Mouse (Mus musculus): ENCODE data around the gene Sorbs1.

The Sorbs1 gene

DNA sequence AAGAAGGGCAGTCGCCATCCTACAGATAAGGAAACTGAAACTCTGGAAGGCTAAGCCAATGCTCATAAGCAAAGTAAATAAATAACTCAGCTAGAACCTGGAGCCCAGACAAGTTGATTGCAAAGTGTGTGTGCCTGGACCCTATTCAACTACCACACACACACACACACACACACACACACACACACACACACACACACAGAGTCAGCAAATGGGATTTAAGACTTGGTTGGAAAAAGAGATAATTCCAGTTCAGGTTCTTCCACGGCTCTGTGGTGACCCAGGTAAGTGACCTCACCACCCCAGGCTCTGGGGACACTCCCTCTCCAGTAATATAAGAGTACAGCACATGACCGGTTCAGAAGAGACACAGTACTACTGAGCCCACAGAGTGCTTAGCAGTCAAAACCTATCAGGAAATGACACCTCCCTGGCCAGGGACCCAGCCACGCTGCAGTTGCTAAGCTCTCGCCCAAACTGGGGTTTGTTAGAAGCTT lies 36.1 kb downstream of the Sorbs1 start:
- peak in 1 of 2 experiments; percentile 33 for DNase-seq

DNA sequence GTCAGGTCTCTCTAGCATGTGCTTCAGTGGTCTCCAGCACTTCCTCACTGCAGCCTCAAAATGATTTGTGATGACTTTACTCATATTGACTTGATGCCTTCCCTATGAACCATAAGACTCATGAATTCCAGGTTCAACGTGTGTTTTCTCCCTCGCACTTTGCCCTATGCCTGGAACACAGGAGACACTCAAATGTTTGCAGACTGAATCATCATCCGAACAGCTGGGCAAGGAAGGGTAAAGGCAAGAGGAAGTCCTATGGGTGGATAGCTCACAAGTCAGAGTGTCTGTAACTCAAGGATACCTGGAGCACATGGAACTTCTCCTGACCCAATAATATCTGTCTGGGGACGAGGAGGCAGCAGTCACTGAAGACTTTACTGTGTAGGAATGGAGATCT lies 37.1 kb downstream of the Sorbs1 start:
- DNase-seq = no peak

DNA sequence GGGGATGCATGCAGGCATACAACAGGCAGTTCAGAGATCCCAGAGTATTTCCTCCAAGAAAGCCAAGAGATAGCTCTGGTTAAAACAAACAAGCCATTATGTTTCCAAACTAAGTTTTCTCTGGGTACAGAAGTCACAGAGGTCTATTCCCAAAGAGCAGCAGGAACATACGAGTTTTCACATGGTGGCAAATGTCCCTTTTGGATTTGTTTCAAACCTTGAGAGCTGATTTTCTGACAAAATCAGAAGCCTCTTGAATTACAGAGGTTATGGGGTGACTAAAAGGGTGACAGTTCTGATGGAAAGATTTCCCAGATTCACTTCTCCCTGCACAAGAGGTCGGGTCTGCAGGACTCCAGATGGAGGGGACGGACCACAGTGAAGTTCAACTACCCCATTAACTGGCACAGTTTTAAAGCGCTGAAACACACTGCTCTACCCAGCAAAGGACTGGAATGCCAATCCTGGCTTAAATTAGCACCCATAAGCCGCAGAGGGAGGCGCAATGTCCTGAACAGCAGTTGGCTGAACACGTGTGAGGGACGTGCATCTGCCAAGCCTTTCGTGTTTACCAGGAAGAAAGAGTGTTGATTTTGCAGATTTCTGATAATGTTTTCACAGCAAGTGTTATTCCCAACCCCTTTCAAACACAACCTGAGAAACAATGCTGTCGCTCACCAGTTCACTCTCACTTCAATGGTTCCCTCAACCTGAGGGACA lies 41.9 kb downstream of the Sorbs1 start:
- peak; percentile 46 to 58 for DNase-seq

DNA sequence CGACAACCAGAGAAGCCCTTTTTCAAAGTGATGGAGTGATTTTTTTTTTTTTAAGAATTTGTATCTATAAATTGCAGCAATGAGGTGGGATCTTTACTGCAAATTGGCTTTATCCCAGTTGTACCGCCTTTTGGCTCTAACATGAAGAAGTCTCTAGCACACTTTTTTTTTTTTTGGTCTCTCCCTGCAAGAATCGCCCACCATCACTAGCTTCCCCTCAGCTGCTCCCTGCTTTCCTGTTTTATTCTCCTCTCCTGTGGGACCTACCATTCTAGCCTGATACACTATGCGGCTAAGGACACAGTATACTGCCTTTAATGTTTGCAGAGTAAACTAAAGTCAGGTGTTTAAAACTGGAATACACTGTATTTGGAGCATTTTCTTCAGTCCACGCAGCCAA lies 43.8 kb downstream of the Sorbs1 start:
- DNase-seq = no peak

DNA sequence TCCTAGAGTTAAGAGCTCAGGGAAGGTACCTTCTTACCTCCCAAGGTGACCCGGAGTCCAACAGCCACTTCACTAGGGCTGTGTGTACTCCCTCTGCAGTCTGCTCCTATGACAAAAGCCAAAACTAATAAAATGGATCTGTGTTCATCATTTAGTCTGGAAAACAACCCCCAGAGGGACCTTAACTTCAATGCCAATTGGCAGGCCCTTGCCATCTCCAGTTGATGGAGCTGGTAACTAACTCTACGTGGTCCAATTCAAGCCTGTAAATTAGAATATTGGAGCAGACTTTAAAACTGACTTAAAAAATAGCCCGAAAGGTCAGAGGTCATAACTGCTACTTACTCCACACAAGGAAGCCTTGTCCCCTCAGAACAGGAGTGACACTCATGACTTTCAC lies 45.3 kb downstream of the Sorbs1 start:
- DNase-seq = peak in 1 of 2 experiments; percentile 44

DNA sequence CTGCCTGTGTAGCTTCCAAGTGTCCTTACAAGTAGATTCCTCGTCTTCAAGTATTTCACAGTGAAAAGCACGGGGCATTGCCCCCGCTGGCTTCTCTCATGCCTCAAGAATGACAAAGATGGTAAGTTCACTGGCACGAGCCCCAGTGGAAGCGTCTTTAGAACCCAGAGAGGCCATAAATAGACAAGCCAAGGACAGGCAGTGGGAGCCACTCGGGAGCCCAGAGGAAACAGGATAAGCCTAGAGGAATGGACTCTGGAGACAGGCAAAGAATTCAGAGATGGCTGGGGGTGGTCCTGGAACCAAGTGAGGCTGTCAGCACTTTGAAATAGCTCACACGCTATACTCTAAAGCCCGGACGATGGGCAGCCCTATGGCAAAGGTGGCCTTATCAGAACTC lies 45.8 kb downstream of the Sorbs1 start:
- DNase-seq = peak in 1 of 2 experiments; percentile 34

DNA sequence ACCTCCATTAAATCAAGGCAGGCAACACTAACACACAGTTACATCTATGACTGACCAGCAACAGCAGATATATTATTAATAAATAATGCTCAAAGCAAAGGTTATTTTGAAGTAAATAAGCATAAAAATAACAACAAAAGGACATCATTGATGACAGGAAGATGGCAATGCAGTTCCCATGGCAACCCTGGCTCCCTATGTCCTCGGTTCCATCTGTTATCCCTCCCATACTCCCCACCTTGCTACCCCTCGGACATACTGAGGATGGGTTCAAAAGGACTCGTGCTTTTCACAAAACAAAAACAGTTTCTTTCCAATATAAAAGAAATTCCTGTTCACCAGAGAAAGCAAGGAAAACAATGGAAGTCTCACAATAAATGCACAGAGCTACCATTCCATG lies 48.2 kb downstream of the Sorbs1 start:
- DNase-seq = peak; percentile 57 to 62

DNA sequence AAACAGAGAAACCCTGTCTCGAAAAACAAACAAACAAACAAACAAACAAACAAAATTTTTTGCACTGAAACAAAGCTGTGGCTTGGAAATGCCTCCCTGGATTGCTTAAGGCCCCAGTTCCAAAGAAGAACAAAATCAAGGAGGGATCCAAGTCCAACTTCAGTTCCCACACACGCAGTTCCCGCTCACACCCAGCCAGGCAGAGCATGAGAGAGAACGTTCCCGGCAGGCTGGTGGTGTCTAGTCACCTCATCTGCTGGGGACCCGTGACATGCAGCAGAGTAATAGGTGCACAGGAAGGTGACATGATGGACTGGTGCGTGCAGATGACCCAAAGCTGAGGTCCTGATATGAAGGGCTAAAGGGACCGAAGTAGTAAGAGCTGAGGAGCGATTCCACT lies 49.2 kb downstream of the Sorbs1 start:
- no peak for DNase-seq

DNA sequence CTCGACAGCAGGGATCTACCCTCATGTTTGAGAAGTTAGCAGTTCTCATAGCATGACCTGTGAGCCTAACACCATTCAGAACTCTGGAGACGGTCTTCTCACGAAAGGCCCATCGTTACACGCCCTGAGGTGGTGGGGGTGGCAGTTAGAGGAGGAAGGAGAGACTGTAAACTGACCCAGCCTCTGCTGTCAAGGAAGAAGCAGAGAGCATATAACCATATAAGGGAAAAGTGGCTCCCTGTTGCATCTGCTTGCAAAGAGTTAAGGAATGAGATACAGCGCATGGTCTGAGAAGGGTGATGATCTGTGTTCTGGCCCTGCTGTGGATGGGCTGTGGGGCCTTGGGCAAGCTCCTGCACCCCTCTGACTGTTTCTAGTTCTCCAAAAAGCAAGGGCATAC lies 50.7 kb downstream of the Sorbs1 start:
- DNase-seq = no peak

DNA sequence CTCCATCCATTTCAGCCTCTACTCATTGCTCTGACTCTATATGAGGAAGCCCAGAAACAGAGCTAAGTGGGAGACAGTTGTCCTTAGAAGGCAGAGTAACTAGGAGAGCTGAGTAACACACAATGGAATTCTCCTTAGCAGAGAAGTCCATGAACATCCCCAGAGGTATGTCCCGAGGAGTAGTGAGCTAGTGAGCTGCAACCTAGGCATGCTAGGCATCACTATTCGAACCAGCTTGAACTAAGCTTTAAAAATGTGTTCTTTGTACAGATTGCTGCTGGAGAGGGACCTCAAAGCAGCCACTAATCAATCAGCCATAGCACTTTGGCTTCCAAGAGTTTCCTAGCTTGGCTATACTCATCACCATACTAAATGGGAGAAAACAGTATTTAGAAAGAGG lies 51.1 kb downstream of the Sorbs1 start:
- no peak for DNase-seq

DNA sequence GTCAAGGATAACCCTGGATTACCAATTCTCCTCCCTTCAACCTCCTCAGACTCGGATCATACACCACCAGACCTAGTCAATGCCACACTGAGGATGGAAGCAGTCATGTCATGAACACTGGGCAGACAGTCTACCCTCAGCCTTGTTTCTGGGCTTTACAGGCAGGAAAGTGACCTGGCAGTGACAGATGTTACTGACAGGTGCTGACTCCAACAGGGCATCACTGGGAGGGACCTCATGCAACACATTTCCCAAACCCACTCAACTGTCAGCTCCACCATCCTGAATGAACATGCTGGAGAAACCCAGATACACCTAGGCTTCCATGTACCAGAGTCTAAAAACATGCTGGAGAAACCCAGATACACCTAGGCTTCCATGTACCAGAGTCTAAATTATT lies 51.9 kb downstream of the Sorbs1 start:
- DNase-seq = peak in 1 of 2 experiments; percentile 43

DNA sequence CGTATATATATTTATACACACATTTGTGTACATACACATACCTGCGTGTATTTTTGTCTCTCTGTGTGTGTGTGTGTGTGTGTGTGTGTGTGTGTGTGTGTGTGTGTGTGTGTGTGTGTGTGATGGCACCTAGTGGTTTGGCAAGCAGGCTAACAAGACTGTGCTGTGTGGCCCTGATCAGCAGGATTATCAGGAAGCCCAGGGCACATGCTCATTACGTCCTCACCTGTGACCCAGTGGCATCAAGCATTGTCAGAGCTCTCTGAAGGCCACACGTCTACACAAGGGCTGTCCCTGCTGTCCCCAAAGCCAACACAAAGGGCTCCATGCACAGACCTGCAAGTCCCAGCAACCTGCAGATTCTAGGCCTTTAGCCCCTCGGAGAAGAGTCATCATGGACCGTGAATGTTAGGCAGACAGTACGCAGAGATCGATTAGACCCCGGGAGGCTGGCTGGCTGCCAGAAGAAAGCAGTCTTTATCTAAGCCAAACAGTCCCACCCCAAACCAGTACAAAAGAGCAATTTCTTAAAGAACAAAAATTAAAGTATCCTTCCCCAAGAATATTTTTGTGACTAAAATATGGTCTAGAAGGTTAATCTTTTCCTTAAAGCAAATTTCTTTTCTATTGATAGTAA lies 52.6 kb downstream of the Sorbs1 start:
- DNase-seq = peak; percentile 51 to 54

DNA sequence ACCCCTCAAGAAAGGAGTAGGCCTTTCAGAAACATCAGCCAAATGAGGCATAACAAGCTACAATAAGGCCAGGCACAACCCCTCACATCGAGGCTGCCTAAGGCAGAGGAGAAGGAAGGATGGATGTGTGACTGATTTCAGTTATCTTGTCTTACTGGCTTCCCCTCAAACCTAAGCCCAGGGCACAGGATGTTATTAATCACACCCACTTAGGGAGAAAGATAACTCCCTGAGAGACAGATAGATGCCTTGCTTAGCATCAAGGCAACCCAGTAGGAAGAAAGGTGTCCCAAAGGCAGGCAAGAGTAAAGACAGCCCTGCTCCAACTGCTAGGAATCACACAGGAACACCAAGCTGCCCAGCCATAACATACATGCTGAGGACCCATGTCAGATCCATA lies 54.2 kb downstream of the Sorbs1 start:
- no peak for DNase-seq

DNA sequence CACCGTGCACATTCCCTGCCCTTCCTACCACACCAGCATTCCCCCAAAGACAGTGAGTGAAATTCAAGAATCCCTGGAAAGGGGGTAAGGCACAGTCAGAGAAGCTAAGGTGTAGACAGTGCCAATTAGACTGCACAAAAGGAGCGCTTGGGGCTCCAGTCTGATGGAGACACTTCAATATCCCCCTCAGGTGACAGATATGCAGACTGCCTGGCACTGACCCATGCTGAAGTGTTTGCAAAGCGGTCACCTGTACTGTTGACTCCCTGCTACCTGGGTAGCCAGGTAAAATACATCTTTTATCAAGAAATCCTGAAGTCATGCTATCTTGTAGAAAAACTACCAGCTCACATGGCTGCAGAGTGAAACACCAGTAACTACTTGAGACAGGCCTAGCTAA lies 54.8 kb downstream of the Sorbs1 start:
- no peak for DNase-seq

DNA sequence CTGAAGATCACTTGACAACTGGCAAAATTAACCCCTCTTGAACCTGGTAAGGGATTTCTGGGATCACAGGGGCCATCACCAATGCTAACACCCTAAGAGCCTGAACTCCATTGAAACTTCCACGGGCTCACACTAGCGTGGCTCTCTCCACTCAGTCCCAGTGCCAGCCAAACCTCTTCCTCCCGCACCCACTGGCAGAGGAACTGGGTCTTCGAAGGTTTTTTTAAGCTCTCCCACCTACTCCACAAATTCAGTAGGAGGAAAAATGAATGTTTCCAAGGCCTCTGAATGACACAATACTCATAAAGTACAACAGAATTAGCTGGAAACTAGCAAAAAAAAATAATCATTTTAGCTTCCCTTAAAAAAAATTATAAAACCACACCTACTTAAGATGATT lies 58.3 kb downstream of the Sorbs1 start:
- DNase-seq = no peak

DNA sequence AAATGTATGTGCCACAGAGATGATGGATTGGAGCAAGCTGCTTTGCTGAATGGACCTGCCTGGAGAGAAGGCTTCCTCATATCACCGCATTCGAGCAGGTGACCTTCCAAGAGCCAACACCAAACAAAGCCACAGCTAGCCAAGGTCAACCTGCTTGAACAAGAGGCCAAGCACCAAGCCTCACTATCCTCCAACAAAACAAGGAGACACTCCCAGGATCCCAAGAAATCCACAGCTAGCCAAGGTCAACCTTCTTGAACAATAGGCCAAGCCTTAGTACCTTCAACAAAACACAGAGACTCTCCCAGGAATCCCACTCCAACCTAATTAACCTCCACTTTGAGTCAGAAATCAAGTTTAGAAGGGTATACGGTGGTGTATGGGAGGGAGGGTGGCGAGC lies 59.5 kb downstream of the Sorbs1 start:
- DNase-seq = no peak

DNA sequence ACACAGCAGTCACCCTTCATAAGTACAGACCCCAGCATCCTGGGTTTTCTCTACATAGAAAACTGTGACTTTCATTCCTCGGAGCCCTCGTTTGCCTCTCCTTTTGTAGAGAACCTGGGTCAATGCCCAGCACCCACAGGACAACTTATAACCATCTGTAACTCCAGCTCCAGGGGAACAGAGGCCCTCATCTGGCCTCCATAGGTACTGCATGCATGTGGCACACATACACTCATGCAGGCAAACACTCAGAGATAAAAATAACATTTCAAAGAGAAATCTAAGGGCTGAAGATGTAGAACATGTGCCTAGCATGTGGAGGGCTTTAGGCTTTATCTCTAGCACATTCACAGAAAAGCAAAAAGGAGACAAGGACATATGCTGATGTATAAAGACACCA lies 61.4 kb downstream of the Sorbs1 start:
- DNase-seq = no peak

DNA sequence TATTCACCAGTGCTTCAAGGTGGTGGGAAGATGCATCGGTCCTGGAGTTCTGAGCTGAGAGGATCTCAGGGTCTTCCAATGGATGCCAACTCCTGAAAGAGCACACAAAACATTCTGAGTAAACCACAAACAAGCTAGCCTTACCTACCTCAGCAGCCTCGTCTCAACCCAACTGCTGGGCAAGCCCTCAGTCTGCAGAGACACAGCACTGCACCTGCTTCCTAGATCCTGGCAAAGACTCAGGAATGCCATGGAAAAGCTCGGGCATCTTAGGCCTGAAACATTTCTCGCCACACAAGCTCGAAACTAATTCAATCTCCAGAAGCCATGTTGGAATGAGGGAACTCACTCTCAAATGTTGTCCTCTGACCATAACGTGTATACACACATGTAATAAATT lies 62.3 kb downstream of the Sorbs1 start:
- DNase-seq = no peak

DNA sequence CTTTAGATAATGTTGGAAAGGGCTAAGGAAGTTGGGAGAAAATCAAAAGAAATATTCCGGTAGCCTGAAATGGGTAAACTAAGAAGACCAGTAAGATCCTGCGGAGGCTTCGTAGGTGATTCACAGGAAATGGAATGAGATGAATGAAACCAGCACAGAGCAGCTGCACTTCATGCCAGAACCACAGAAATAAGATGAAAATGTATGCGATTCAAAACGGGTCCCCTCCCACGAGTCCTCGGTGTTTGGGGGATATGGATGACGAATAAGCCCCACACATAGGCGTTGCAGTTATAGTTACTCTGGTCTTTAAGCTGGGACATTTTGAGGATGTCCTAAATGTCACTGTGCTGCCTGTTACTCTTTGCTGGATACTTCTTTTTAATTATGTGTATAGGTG lies 67.1 kb downstream of the Sorbs1 start:
- DNase-seq = no peak

DNA sequence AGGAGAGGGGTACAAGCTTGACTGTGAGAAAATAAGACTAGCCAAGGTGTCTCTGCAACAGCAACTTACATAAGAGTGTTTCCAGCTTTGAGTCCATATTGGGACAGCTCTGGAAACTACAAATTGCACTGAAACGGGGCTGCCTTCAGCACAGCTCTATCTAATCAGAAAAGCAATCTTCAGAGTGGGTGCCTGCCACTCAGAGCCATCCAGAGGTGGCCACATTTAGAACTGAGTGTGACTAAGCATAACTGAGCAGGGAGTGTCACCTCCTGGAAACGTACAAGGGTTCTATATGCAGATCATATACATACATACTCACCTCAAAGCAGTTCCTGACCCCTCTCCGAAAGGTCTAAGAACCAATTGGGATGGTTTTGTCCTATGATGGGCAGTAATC lies 71.2 kb downstream of the Sorbs1 start:
- no peak for DNase-seq

DNA sequence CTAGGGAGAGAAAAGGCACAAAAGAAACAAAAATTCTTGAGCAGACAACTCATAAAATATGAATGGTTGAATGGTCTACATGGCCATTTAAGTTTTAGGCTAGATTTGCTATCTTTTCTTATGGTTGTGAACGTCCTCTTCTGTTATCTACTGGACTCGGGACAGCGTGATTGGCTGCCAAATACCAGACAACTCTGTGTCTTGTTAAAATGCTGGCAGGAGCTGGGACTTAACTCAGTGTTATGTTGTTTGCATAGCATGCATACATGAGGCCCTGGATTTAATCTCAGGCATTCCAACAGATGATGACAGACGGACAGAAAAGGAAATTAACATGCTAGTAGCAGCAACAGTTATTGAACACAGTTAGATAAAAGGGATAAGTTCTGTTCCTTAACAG lies 72.6 kb downstream of the Sorbs1 start:
- DNase-seq = no peak

DNA sequence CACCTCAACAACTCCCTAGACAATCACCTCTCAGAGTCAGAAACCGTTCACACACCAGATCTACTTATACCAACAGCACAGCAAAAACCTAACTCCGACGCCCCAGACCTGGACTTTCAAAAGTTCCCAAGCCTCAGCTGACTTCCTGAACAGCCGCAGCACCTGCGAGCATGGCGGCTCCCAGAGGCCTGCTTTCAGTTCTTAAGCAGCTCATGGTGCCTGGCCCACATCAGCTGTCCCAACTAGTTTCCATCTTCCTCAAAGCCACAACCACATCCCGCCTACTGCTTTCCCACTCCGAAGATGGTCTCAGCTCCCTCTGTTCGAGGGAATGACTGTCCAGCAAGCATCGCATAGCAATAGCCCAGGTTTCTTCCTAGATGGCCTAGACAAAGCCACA lies 74.7 kb downstream of the Sorbs1 start:
- DNase-seq = no peak

DNA sequence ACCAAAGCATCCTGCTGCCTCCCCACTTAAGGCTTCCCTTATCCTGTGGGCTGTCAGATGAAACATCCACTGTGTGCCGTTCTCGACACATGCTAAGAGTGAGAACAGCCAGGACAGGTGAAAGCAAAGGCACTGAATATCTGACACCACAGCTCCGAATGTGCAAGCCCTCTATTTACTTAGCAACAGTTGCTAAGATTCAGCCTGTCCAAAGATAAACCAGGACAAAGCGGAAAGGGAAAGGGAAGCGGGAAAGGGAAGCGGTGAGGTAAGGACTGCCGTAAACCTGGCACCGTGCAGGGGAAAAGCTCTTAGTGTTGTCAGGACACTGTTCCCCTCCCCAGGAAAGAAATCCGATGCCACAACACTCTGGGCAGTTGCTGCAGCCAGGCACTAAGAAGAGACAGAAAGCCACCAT lies 75.9 kb downstream of the Sorbs1 start:
- DNase-seq = peak in 1 of 2 experiments; percentile 32

DNA sequence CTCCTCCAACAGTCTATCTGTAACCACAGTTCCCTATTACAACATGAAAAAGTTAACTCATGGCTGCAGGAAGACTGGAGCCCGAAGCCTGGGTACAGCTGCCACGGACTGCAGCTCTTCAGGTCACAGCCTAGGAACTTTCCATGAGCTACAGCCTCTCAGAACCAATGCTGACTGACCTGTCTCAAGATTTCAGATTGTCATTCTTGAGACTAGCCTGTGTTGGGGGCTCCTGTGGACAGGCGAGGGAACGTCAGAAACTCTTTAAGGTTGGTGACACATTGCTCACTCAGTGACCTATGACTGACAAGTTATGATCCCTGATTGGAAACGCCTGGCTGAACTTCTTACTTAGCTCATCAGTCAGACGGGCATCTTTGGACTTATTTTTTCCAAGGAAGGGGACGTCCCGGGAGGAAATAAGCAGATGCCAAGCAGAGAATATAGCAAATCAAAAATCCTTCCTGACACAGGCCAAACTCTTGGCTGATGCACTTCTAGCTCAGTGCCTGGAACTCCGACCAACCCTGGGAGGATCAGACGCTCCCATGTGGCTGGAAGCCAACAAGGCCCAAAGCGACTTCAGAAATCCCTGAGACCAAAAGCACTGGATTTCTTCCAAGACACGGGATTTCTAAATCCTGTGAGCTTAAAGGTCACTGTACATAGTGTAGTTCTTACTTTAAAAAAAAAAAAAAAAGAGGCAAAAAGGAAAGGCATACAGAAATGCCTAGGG lies 76.9 kb downstream of the Sorbs1 start:
- peak; percentile 44 to 67 for DNase-seq

All from cerebellum, postnatal 14 days (tissue).